Mouse (Mus musculus) embryonic facial prominence, embryonic 13.5 days (tissue): ENCODE data around the gene Majin. TPM values are rescaled to one million over a fixed set of nuclear protein-coding genes. Genes with fewer than 3 reads are reported as not detected.

Experiments
- ATAC-seq: fragments of 200-750 bp; cut with Nextera tagmentation; 2 replicates; pipeline ENCODE4 v1.8.0; 2017; ENCODE audit warnings: low read depth; ENCODE audit not compliant: insufficient number of reproducible peaks, insufficient read depth, low FRiP score, low TSS enrichment
- H3K27ac ChIP-seq: fragments of 300-500 bp; sonication (generic); 2 replicates; pipeline ENCODE4 v1.5.1; 2015; ENCODE audit warnings: moderate library complexity, mild to moderate bottlenecking, inconsistent platforms
- H3K27me3 ChIP-seq: fragments of 300-500 bp; sonication (generic); 2 replicates; pipeline ENCODE4 v1.6.1; 2015; ENCODE audit warnings: mild to moderate bottlenecking, inconsistent platforms
- H3K36me3 ChIP-seq: fragments of 300-500 bp; sonication (generic); 2 replicates; pipeline ENCODE4 v1.6.1; 2015; ENCODE audit warnings: mild to moderate bottlenecking, inconsistent platforms
- H3K4me1 ChIP-seq: fragments of 300-500 bp; sonication (generic); 2 replicates; pipeline ENCODE4 v1.6.1; 2015; ENCODE audit warnings: inconsistent platforms
- H3K4me2 ChIP-seq: fragments of 300-500 bp; sonication (generic); 2 replicates; pipeline ENCODE4 v1.6.1; 2015; ENCODE audit warnings: moderate library complexity, mild to moderate bottlenecking, inconsistent platforms
- H3K4me3 ChIP-seq: fragments of 300-500 bp; sonication (generic); 2 replicates; pipeline ENCODE4 v1.5.1; 2015; ENCODE audit warnings: mild to moderate bottlenecking, inconsistent platforms
- H3K9ac ChIP-seq: fragments of 300-500 bp; sonication (generic); 2 replicates; pipeline ENCODE4 v1.6.1; 2015; ENCODE audit warnings: mild to moderate bottlenecking, inconsistent platforms
- H3K9me3 ChIP-seq: fragments of 300-500 bp; sonication (generic); 2 replicates; pipeline ENCODE4 v1.6.1; 2016; ENCODE audit warnings: inconsistent platforms
- WGBS: fragments of 180-500 bp; shearing (Covaris S2); methylation state at CpG from one replicate; pipeline ENCODE4 v1.1.7; 2015; ENCODE audit warnings: mixed read lengths; 5-methylcytosine and 5-hydroxymethylcytosine counted together
- polyA plus RNA-seq: library from polyadenylated mRNA; unstranded; fragments of >200 nt; fragmentation: Nextera tagmentation; extraction: Ambion mirVana; gene quantifications from 2 replicates; pipeline ENCODE4 v1.2.1, GENCODE M21; 2015

The Majin gene
- polyA plus RNA-seq, 1 experiment from 2014 or later, result not detected

GRCm38 (mm10) chr19:6230411-6230810, 46.2 kb downstream of the Majin start:
- Histone ChIP-seq H3K36me3 (peaks cover 66% of the 10 kb centered on the region), H3K27me3 (no peaks in the 10 kb centered on the region), H3K4me1 (peaks cover 27% of the 10 kb centered on the region), H3K9ac (no peak overlapping the region), H3K4me3 (no peak overlapping the region), H3K4me2 (no peak overlapping the region), H3K27ac (no peak overlapping the region), H3K9me3 (no peaks in the 10 kb centered on the region)
- no peak for ATAC-seq
- 83% methylated on average over 4 of the region's 4 CpGs for WGBS

GRCm38 (mm10) chr19:6231036-6231435, 46.8 kb downstream of the Majin start:
- Histone ChIP-seq H3K9ac (no peak overlapping the region), H3K4me2 (no peak overlapping the region), H3K27ac (no peak overlapping the region), H3K9me3 (no peaks in the 10 kb centered on the region), H3K4me3 (no peak overlapping the region), H3K27me3 (no peaks in the 10 kb centered on the region), H3K36me3 (peaks cover 66% of the 10 kb centered on the region), H3K4me1 (peaks cover 25% of the 10 kb centered on the region)
- WGBS, result 75% methylated on average over 2 of the region's 2 CpGs
- ATAC-seq, result no peak

- H3K4me1 ChIP-seq, result peaks cover 19% of the 10 kb centered on the region
- no peak overlapping the region for H3K27ac ChIP-seq
- H3K36me3 ChIP-seq, result peaks cover 50% of the 10 kb centered on the region
- no peak for ATAC-seq
- H3K9ac ChIP-seq, result no peak overlapping the region
- no peak overlapping the region for H3K4me2 ChIP-seq
- H3K9me3 ChIP-seq, result no peaks in the 10 kb centered on the region
- WGBS, result 93% methylated on average over 16 of the region's 16 CpGs
- no peak overlapping the region for H3K4me3 ChIP-seq
- no peaks in the 10 kb centered on the region for H3K27me3 ChIP-seq
Observed at GRCm38 (mm10) chr19:6233647-6234046, 49.5 kb downstream of the Majin start.

DNA sequence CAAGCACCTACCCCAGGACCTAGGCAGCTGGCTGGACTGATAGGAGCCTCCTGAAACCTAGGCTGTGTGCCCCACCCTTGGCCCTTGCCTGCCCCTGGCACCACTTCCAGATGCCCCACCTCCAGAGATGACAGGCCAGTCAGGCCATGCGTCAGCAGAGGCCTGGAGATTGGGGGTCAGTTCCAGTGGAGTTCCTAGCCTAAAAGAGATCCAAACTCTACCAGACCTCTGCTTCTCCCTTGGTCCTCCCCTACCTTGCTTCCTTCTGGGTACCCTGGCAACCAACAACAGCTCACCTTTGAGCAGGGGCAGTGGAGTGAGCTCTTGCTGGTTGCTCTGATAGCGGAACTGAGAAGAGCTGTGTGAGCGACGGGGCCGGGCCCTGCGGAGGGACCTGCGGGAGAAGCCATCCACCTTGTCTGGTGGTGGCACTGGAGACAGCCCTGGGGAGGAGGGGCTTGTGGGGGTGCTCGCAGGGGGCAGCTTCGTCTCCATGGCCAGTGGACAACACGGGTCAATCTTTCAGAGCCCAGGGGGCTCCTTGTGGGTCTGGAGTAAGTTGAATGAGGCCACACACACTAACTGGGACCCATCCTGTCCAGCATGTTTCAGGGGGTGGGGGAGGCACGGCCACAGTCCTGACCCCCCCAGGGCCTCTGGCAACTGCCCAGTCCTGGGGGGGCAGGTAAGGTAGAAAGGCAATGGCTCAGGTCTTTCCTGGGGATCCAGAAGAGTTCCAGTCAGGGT, 50.3 kb downstream of the Majin start:
- 67% methylated on average over 11 of the region's 11 CpGs for WGBS
- H3K4me3 ChIP-seq, result peak overlapping the region; percentile 85
- peak overlapping the region; percentile 78 for H3K4me2 ChIP-seq
- peaks cover 19% of the 10 kb centered on the region for H3K4me1 ChIP-seq
- peak overlapping the region; percentile 79 for H3K9ac ChIP-seq
- ATAC-seq, result no peak
- H3K36me3 ChIP-seq, result peaks cover 41% of the 10 kb centered on the region
- no peak overlapping the region for H3K27ac ChIP-seq
- H3K9me3 ChIP-seq, result no peaks in the 10 kb centered on the region
- no peaks in the 10 kb centered on the region for H3K27me3 ChIP-seq

DNA sequence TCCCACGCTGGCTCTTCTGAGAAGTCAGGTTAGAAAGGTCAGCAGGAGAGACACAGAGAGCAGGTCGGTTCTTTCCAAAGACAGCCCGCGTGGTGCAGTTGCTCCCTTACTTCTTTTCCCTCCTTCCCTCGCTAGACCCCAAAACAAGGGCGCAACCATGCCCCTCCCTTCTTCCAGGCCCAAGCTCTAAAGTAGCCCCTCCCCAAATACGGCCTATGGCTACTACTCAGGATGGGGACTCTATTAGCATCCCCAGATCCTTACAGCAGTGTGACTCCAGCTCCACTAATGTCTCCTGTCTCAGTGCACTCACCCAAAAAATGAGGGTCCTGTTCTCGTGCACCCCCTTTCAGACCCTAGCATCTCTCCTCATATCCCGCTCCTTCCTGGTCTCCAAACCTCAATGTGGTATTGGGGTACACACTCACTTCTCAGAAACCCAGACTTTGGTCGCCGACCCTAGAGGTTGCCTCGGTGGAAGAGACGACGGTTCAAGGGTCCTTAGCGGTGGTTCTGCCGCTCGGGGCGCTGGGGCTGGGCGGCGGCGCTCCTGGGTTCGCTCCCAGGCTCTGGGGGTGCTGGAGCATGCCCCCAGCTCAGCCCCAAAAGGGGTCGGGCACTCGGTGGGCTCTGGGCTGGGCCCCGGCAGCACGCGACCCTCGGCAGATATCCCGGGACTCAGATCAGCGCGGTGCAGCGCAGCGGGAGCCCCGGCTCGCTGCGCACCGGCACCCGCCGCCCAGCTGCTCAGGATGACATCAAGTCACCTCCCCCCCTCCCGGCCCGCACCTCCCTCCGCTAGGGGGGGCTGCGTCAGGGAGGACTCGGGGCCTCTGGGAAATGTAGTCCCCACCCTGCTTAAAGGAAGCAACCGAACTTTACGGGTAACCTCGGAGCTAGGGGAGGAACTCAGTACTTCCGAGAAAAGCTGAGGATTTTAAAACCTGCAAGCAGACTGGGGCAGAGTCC, 51.2 kb downstream of the Majin start, which contains the start of gene Ppp2r5b:
Ppp2r5b (minus strand) TSS at position 789 of the 969 bp plus-strand sequence.
- 2% methylated on average over 48 of the region's 48 CpGs for WGBS
- H3K27me3 ChIP-seq, result no peaks in the 10 kb centered on the region
- peak; percentile 86 for ATAC-seq

DNA sequence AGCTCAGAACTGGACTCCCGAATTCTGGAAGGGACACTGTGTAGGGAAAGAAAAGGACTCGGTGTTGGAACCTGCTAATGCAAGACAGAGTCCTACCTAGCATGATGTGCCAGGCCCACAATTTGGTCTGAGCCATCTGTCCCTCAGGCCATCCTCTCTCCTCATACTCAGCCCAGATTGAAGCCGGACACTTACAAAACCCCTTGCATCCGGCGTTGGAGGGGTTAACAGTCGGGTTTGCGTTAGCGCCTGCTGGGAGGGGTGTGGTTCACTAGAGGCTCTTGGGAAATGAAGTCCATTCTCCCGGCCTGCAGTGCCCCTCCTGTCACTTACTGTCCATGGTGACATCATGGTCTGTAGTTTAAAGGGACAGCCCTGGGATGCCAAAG, 51.9 kb downstream of the Majin start:
- peak overlapping the region; percentile 96 for H3K27ac ChIP-seq
- H3K4me1 ChIP-seq, result peaks cover 19% of the 10 kb centered on the region
- H3K36me3 ChIP-seq, result peaks cover 26% of the 10 kb centered on the region
- 0% methylated on average over 9 of the region's 9 CpGs for WGBS
- H3K9me3 ChIP-seq, result no peaks in the 10 kb centered on the region
- peak; percentile 82 for ATAC-seq
- H3K4me3 ChIP-seq, result peak overlapping the region; percentile 85
- H3K9ac ChIP-seq, result peak overlapping the region; percentile 79
- no peaks in the 10 kb centered on the region for H3K27me3 ChIP-seq
- peak overlapping the region; percentile 78 for H3K4me2 ChIP-seq

More for the DNA sequence above, 51.2 kb downstream of the Majin start, which contains the start of gene Ppp2r5b:
- H3K4me2 ChIP-seq, result peak within 1 kb of the TSS; percentile 78
- peaks cover 33% of the 10 kb centered on the region for H3K36me3 ChIP-seq
- H3K27ac ChIP-seq, result peak within 1 kb of the TSS; percentile 96
- peak within 1 kb of the TSS; percentile 79 for H3K9ac ChIP-seq
- no peaks in the 10 kb centered on the region for H3K9me3 ChIP-seq
- peak within 1 kb of the TSS; percentile 85 for H3K4me3 ChIP-seq
- peaks cover 19% of the 10 kb centered on the region for H3K4me1 ChIP-seq

DNA sequence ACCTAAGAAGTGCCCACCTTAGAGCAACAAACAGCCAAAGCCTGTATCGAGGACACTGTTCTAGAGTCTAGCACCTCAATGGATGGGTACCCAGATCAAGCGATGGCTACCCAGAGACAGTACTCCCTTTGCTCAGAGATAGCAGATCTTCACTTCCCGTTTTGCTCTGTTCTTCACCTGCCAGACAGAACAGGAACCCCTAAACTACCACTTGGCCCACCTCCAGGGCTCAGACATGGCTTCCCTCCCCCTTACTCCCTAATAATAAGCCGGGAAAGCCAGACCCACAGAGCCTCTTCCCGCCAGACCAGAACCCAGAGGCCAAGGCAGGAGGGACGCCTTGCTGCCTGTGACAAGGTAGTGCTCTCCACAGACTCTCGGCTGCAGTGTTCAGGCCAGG, 52.7 kb downstream of the Majin start:
- Histone ChIP-seq H3K9me3 (no peaks in the 10 kb centered on the region), H3K4me1 (peaks cover 19% of the 10 kb centered on the region), H3K27me3 (no peaks in the 10 kb centered on the region), H3K36me3 (peaks cover 18% of the 10 kb centered on the region), H3K27ac (no peak overlapping the region), H3K4me2 (no peak overlapping the region), H3K4me3 (no peak overlapping the region), H3K9ac (no peak overlapping the region)
- 74% methylated on average over 7 of the region's 7 CpGs for WGBS
- ATAC-seq, result no peak

DNA sequence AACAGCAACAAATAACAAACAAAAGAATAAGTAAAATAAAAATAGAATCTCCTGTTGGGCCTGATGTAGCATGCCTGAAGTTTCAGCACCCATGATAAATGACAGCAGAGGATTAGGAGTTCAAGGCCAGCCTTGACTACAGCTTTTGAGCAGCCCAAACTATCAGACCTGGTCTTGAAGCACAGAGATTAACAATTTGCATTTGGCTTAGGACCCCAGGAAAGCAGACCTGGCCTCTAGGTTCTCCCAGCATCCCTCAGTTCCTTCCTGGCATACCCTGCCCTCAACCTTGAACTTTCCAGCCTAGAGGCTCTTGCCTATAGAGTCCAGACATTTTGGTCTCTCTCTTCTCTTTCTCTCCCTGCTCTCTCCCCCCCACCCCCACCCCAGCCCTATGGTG, 54.6 kb downstream of the Majin start:
- Histone ChIP-seq H3K36me3 (no peaks in the 10 kb centered on the region), H3K4me2 (no peak overlapping the region), H3K27ac (no peak overlapping the region), H3K9me3 (no peaks in the 10 kb centered on the region), H3K4me3 (no peak overlapping the region), H3K4me1 (peaks cover 32% of the 10 kb centered on the region), H3K27me3 (no peaks in the 10 kb centered on the region), H3K9ac (no peak overlapping the region)
- ATAC-seq, result no peak

DNA sequence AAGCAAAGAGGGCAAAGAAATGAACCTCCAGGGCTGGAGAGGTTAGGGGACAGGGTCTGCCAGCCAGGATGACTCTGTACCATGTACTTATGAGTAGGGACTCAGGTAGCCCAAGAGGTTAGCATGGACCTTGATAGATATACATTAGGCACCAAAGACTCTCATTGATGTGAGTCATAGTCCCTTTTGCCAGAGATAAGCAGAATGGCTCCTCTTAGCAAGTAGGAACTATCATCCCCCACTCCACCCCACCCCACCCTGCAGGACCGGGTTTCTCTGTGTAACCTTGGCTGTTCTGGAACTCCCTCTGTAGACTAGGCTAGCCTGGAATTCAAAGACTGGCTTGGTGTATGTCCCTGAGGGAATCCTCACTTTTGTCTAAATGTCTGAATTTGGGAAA, 55.9 kb downstream of the Majin start:
- ATAC-seq, result no peak
- 62% methylated on average over 1 of the region's 1 CpGs for WGBS

GRCm38 (mm10) chr19:6240725-6241124, 56.5 kb downstream of the Majin start:
- H3K4me1 ChIP-seq, result peaks cover 17% of the 10 kb centered on the region
- peaks cover 19% of the 10 kb centered on the region for H3K36me3 ChIP-seq
- no peaks in the 10 kb centered on the region for H3K27me3 ChIP-seq
- H3K4me3 ChIP-seq, result peak overlapping the region; percentile 89
- H3K9me3 ChIP-seq, result no peaks in the 10 kb centered on the region
- 39% methylated on average over 5 of the region's 5 CpGs for WGBS
- H3K27ac ChIP-seq, result no peak overlapping the region
- H3K9ac ChIP-seq, result 0 out of 2 replicates have a peak overlapping the region, but pooled peaks have one; percentile 44
- no peak for ATAC-seq
- H3K4me2 ChIP-seq, result peak overlapping the region; percentile 95

More for the DNA sequence above, 55.9 kb downstream of the Majin start:
- H3K9ac ChIP-seq, result peak overlapping the region; percentile 21; the same call in 1 of the 2 replicates
- H3K27me3 ChIP-seq, result no peaks in the 10 kb centered on the region
- no peak overlapping the region for H3K4me3 ChIP-seq
- no peak overlapping the region for H3K4me2 ChIP-seq
- no peak overlapping the region for H3K27ac ChIP-seq
- peaks cover 18% of the 10 kb centered on the region for H3K4me1 ChIP-seq
- H3K9me3 ChIP-seq, result no peaks in the 10 kb centered on the region
- H3K36me3 ChIP-seq, result peaks cover 13% of the 10 kb centered on the region

GRCm38 (mm10) chr19:6241274-6242107, 57.3 kb downstream of the Majin start, which contains the start of gene Atg2a:
Atg2a (plus strand) TSS chr19:6241668.
- peak within 1 kb of the TSS; percentile 95 for H3K4me2 ChIP-seq
- WGBS, result under 1% methylated on average over 55 of the region's 55 CpGs
- H3K4me1 ChIP-seq, result peaks cover 14% of the 10 kb centered on the region
- H3K27ac ChIP-seq, result peak within 1 kb of the TSS; percentile 73; the same call in 1 of the 2 replicates
- H3K9ac ChIP-seq, result peak within 1 kb of the TSS; percentile 95
- no peaks in the 10 kb centered on the region for H3K9me3 ChIP-seq
- peak; percentile 86 for ATAC-seq
- H3K4me3 ChIP-seq, result peak within 1 kb of the TSS; percentile 89
- H3K36me3 ChIP-seq, result peaks cover 27% of the 10 kb centered on the region
- H3K27me3 ChIP-seq, result no peaks in the 10 kb centered on the region
